Mouse (Mus musculus) spleen, postnatal 0 days (tissue): ENCODE data around the gene Ddx4. TPM values are rescaled to one million over a fixed set of nuclear protein-coding genes. Genes with fewer than 3 reads are reported as not detected.

ENCODE experiments used
- polyA plus RNA-seq: library from polyadenylated mRNA; unstranded; fragments of >200 nt; fragmentation: Nextera tagmentation; extraction: Ambion mirVana; gene quantifications from 2 replicates; pipeline ENCODE4 v1.2.1, GENCODE M21; 2015

Ddx4 gene
- 0.42 and 0.51 TPM in 2 replicates for polyA plus RNA-seq

DNA sequence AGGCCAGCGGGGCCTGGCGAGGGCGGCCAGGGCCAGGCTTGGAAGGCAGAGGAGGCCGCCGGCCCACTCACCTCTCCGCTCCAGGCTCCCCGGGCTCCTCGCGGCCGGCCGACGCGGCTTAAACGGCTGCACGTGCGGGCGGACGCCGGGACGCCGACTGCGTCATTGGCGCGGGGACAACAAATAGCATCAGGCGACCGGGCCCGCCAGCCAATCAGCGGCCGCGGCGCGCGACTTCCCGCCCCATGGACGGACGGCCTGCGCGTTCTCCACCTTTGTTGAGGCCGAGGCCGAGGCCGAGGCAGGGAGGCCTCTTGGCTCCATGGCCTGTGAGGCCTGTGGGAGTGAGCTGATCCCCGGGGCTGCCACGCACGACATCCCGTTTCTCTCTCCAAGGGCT, at the start of gene Ddx4:
TSS of gene Ddx4 (minus strand) at position 271 of the 400 bp plus-strand sequence.

DNA sequence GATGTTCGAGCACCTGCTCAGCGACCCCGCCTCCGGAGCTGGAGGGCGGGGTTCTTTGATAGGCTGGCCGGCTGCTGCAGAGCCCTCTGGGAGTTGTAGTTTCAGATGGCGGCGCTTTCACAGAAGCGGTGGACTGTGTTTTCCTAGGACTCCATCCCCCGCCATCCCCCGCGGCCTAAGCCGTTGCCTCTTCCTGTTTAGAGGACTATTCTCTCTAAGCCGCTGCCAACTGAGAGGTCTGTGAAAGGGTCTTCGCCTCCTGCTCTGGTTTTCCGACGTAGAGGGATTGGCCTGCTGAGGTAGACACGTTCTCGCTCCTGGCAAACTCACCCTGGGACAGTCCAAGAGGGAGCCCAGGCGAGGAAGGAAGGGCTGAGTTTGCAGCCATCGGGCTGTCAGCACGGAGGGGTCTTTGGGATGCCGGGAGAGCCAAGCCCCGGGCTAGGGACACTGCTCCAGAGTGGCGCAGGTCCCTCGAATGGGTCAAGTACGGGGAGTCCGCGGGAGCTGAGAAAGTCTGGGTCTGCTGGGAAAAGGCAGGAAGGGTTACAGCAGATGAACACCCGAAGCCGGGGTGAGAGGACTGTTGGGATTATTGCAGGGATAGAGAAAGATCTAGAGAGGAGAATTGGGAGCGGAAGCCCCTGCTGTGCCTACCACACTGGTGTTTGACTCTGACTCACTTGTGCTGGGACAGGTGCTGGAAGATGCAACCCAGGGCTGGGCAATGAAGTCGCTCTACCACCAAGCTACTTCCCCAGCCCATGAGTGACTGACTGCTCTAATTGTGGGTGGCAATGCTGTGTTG, 8.5 kb upstream of the Ddx4 start, which contains the start of gene Slc38a9:
TSS of gene Slc38a9 (plus strand) at position 178 of the 808 bp plus-strand sequence.

DNA sequence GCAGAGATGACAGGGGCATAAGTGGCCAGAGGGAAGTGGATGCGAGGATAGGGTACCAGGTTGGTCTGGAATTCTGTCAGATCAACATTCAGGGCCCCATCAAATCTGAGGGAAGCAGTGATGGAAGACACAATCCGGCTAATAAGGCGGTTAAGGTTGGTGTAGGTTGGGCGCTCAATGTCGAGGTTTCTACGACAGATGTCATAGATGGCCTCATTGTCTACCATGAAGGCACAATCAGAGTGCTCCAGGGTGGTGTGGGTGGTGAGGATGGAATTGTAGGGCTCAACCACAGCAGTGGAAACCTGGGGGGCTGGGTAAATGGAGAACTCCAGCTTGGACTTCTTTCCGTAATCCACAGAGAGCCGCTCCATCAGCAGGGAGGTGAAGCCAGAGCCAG, 58.0 kb downstream of the Ddx4 start, which contains the start of gene Il31ra:
TSS of gene Il31ra (minus strand) at position 101 of the 400 bp plus-strand sequence.

Other genes with a start within 250 kb of the Ddx4 start
- 11.6 and 12.8 TPM in 2 replicates for gene Il6st, start 188.4 kb downstream of the Ddx4 start, polyA plus RNA-seq
- 0.29 and 0.46 TPM in 2 replicates for gene Il31ra, start 58.1 kb downstream of the Ddx4 start, polyA plus RNA-seq
- 34.8 and 38.7 TPM in 2 replicates for gene Slc38a9, start 8.3 kb upstream of the Ddx4 start, polyA plus RNA-seq
- 70.8 and 71.0 TPM in 2 replicates for gene Plpp1, start 148.3 kb upstream of the Ddx4 start, polyA plus RNA-seq